Mouse (Mus musculus) c-Kit-positive CD71-positive TER-119-negative erythroid progenitor cells, embryonic 14.5 days (primary cell): ENCODE data around the gene Gm20683.
"Not testable (repeated sequence)": the region's sequence is repeated elsewhere in the genome, so short reads cannot be mapped to it uniquely, and the experiment has no call there.

Source experiments
- DNase-seq: peaks from one replicate; pipeline ENCODE4 v3.0.0-alpha.2; 2013; ENCODE audit warnings: low read depth

Gm20683 gene

GRCm38 (mm10) chr17:25874148-25874720, 32.7 kb upstream of the Gm20683 start:
- DNase-seq, result no peak

- DNase-seq, result no peak
These were observed 32.0 kb upstream of the Gm20683 start for GRCm38 (mm10) chr17:25873405-25874147.

- DNase-seq, result no peak
These were observed 31.1 kb upstream of the Gm20683 start for GRCm38 (mm10) chr17:25872676-25873075.

GRCm38 (mm10) chr17:25871566-25871965, 30.0 kb upstream of the Gm20683 start:
- DNase-seq, result not testable (repeated sequence)

GRCm38 (mm10) chr17:25869954-25870353, 28.4 kb upstream of the Gm20683 start:
- DNase-seq, result no peak

GRCm38 (mm10) chr17:25869498-25869897, 27.9 kb upstream of the Gm20683 start:
- DNase-seq, result no peak

- DNase-seq, result no peak
These were observed 27.1 kb upstream of the Gm20683 start, which contains the start of gene Mcrip2 for GRCm38 (mm10) chr17:25868601-25869191. TSS of gene Mcrip2 (minus strand) at chr17:25868764.

GRCm38 (mm10) chr17:25867836-25868600, 26.5 kb upstream of the Gm20683 start:
- no peak for DNase-seq

- DNase-seq, result no peak
These were observed 25.9 kb upstream of the Gm20683 start for GRCm38 (mm10) chr17:25867509-25867835.

- no peak for DNase-seq
These were observed 24.6 kb upstream of the Gm20683 start for GRCm38 (mm10) chr17:25866172-25866571.

GRCm38 (mm10) chr17:25865288-25865687, 23.7 kb upstream of the Gm20683 start:
- no peak for DNase-seq

- DNase-seq, result no peak
These were observed 22.7 kb upstream of the Gm20683 start for GRCm38 (mm10) chr17:25864311-25864710.

GRCm38 (mm10) chr17:25863681-25864080, 22.1 kb upstream of the Gm20683 start:
- DNase-seq, result no peak

- no peak for DNase-seq
These were observed 20.4 kb upstream of the Gm20683 start for GRCm38 (mm10) chr17:25861704-25862612.

- DNase-seq, result peak; percentile 86
These were observed 19.5 kb upstream of the Gm20683 start, which contains the start of gene Wdr90 for GRCm38 (mm10) chr17:25860832-25861703. TSS of gene Wdr90 (minus strand) at chr17:25861501.

GRCm38 (mm10) chr17:25860229-25860628, 18.7 kb upstream of the Gm20683 start:
- no peak for DNase-seq

- peak; percentile 94 for DNase-seq
These were observed 2.9 kb upstream of the Gm20683 start, which contains the start of gene Rhot2 for GRCm38 (mm10) chr17:25844396-25844901. TSS of gene Rhot2 (minus strand) at chr17:25844851.

- no peak for DNase-seq
These were observed 2.3 kb upstream of the Gm20683 start for GRCm38 (mm10) chr17:25843636-25844395.

GRCm38 (mm10) chr17:25843122-25843521, 1.6 kb upstream of the Gm20683 start:
- DNase-seq, result no peak
